Mouse (Mus musculus) CD4-positive, CD25-positive, alpha-beta regulatory T cell, adult 4 months (primary cell): Measurements from ENCODE around the gene Wdr4. TPM values are rescaled to one million over a fixed set of nuclear protein-coding genes. Genes with fewer than 3 reads are reported as not detected.
"Not testable (repeated sequence)": the region's sequence is repeated elsewhere in the genome, so short reads cannot be mapped to it uniquely, and the experiment has no call there.

ENCODE experiments used
- ATAC-seq: one replicate; pipeline ENCODE4 v1.8.0; 2017
- polyA plus RNA-seq, 2 experiments: library from polyadenylated mRNA; unstranded; fragments of 100-300 nt; shearing (Covaris generic); gene quantifications; one replicate each; pipeline ENCODE4 v1.2.1; 2017

Gene Wdr4
- polyA plus RNA-seq, 2 experiments from 2014 or later = 18.2 to 24.9 TPM

DNA sequence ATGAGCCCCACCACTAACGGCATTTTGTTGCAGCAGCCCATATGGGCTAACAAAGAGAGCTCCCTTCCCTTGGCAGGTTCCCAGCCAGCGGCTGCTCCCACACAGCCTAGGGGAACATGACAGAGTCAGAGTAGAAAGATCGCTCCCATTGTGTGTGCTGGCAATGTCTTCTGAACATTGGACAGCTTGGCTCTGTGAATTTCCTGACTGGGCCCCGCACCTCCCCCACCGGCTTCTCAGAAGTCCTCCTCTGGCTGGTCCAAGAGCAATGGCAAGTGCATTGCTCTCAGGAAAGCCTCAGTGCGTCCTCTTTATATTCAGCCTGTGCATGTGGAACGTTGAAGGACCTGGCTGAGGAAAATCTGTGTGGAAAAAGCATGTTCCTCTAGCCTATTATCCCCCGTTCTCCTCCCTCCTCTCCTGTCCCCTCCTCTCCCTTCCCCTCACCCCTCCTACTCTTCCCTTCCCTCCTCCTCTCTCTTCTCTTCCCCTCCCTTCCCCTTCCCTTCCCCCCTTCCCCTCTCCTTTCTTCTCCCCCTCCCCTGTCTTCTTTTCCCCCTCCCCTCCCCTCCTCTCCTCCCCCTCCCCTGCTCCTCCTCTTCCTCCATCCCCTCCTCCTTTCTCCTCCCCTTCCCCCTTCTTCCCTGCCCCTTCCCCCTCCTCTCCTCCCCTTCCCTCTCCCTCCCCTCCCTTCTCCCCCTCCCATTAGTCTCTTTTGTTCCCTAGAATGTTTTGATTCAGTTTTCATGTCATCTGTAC lies 16.3 kb upstream of the Wdr4 start:
- no peak for ATAC-seq

DNA sequence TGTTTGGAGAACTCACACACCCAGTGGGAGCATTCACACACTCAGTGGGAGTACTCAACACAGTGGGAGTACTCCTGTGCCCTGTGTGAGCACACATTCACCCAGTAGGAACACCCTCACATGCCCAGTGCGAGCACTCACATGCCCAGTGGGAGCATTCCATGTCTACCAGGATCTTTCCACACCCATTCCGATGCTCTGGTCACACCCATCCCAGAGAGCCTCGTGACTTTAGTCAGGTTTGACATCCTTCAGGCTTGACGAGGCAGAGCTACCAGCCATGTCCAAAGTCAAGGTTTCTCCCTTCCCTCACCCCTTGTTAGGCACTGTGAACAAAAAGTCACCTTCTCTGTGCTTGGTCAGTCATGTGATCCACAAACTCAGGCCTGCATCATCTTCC lies 15.6 kb upstream of the Wdr4 start:
- ATAC-seq = no peak

DNA sequence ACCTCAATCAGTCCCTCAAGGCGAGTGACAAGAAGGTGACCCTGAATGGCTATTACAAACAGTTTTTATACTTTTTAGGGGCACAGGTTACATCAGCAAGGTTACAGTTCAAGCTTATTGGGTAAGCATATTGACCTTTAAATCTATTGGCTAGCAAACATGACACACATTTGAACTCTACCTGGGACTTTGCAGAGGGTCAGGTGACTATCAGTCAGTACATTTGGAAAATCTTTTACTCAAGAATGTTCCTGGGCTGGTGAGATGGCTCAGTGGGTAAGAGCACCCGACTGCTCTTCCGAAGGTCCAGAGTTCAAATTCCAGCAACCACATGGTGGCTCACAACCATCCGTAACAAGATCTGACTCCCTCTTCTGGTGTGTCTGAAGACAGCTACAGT lies 12.6 kb upstream of the Wdr4 start:
- ATAC-seq = not testable (repeated sequence)

DNA sequence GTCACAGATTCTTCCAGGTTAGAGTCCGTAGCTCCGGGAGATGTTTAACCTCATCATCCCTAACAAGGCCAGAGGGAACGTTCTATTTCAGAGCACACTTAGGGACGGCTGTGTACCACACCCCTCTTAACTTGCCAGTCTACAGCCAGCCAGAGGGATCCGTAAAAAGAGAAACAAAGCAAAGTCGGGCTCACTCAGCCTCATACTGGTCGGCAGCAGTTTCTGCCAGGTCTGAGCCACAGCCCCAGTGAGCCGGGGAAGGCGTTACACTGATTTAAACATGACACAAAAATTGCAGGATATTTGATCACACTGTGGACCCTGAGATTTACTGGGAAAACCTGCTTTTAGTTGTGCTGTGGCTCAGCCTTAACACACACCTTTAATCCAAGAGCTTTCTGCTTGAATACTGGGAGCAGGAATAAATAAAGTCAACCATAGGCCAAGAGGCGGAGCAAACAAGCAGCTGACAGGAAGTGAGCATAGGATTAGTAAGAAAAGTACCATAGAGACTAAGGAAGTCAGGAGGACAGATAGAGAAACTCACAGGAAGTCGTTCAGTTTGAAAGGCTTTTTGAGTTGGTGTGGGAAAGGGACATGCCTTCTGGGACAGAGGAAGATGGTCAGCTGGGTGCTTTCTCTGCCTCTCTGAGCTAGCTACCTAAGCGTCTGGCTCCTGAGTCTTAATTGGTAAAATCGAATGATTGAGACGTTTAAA lies 11.8 kb upstream of the Wdr4 start:
- no peak for ATAC-seq

DNA sequence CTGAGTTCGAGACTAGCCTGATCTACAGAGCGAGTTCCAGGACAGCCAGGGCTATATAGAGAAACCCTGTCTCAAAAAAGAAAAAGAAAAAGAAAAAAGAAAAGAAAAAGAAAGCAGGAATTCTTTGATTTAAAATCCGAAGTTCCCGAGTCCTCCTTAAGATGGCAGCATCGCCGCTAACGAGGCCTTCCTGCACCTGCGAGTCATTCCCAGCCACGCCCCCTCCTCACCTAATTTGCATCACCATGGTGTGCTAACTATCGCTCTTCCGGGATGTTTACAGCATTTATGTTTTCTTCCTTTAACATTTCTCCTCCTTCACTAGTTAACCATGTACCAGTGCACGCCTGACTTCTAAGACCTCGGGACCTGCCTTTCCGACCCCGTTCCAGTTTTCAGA lies 9.5 kb upstream of the Wdr4 start:
- ATAC-seq = peak; percentile 41

DNA sequence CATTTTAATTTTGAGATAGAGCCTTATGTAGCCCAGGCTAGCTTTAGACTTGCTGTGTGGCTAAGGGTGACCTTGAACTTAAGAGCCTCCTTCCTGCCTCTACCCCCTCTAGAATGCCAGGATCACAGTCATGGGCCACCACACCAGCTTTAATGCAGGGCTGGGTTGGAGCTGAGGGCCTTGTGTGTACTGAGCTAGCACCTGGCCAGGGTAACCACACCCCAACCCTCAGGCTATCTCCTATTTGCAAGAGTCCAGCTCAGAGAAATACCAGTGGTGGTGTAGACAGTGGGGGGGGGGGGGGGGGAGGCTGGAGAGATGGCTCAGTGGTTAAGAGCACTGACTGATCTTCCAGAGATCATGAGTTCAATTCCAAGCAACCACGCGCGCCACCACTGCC lies 6.0 kb upstream of the Wdr4 start:
- no peak for ATAC-seq

DNA sequence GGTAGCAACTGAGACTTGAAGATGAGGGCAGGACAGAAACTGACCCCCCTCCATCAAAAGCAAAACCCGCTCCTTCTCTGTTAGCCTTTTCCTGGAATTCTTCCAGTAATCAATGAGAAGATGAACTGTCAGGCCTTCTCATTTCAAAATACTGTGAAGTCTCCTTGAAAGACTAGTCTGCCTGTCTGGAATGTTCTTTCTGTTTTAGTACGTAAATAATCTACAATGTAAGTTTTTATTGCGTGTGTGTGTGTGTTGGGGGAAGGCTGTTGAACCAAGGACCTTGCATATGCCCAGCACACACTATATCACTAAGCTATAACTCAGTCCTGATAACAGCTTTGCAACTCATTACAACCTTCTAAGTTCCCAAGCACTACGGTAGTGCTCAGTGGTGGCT lies 5.3 kb upstream of the Wdr4 start:
- ATAC-seq = no peak

DNA sequence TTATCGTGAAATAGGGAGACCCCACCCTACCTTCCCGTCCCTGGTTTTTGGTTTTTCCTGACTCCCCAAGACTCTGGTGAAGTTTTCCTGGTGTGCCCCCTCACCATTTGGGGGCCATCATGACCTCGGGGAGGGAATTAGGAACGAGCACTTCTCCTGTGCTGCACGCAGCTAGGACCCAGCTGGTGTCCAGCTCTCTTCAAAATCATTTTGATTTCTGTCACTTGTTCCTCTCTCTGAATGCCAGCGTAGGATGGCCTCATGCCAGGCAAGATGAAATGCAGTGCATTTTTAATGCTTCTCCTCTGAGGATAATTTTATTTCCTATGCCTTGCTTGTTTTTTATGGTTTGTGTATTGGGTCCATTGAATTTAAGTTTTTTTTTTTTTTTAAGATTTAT lies 2.2 kb upstream of the Wdr4 start:
- ATAC-seq = no peak

DNA sequence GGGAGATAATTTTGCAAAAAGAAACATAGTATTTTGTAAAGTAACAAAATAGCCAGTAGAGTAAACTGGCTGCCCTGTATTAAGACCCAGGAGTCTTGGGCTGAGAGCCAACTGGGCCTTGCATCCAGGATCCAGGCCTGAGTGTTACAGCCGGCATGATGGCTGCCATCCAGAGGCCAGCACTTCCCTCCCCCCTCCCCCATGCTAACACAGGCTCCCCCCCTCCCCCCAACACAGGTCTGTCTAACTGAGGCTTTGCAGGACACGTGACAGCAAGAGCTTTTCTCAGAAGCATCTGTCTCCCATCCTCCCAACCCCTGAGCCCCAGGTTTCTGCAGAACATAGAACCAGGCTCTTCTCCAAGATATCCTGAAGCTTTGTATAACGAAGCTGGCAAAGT lies 1.1 kb upstream of the Wdr4 start:
- ATAC-seq = no peak

DNA sequence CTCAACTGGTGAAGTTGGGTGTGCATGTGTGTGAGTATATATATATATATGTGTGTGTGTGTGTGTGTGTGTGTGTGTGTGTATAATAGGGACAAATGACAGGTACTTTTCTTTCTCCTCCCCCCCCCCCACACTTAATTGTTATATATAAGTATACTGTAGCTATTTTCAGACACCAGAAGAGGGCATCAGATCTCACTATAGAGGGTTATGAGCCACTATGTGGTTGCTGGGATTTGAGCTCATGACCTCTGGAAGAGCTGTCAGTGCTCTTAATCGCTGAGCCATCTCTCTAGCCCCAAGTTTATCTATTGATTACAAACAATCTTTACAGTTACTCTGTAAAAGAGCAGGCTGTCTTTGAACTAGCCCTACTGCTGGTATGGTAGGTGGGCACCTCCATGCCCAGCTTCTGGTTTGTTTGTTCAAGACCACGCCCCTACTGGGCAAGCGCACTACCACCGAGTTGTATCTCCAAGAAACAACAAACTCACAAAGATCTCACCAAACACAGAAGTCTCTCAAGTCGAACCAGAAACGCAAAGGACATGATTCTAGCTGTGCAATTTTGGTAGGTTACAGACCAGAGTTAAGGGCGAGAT lies 335 bp downstream of the Wdr4 start:
- peak; percentile 9 for ATAC-seq

DNA sequence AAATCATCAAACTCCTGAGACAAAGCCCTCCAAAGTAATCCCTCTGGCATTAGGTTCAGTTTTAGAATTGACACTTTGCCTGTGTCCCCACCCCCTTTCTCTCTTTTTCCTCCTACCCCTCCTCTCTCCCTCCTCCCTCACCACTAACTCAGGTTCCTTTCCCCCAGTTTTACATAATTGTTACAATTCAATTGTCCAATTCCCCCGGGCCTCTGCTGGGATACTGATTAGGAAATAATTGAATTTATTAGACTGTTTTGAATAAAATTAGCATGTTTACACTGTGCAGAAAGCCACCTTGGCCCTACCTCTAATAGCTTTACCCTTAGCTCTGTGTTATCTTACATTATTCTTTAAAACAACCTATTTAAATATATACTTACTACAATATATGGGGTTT lies 5.1 kb downstream of the Wdr4 start:
- no peak for ATAC-seq

DNA sequence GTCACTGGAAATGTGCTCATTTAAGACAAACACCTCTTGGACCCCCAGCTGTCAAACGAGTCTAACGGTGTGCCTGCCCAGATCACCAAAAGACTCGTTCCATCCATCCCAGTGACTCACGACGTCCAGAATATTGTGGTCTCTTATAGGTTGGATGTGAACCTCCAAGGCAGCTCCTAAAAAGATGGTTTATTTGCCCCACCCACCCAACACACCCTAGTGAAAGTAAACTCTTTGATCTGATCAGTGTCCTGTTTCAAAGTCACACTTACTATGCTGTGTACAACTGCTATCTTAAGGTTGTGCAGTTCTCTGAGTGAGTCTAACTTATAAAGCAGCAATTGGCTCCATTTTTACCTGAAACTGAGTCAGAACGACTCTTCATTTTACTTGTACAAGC lies 7.2 kb downstream of the Wdr4 start:
- ATAC-seq = no peak

DNA sequence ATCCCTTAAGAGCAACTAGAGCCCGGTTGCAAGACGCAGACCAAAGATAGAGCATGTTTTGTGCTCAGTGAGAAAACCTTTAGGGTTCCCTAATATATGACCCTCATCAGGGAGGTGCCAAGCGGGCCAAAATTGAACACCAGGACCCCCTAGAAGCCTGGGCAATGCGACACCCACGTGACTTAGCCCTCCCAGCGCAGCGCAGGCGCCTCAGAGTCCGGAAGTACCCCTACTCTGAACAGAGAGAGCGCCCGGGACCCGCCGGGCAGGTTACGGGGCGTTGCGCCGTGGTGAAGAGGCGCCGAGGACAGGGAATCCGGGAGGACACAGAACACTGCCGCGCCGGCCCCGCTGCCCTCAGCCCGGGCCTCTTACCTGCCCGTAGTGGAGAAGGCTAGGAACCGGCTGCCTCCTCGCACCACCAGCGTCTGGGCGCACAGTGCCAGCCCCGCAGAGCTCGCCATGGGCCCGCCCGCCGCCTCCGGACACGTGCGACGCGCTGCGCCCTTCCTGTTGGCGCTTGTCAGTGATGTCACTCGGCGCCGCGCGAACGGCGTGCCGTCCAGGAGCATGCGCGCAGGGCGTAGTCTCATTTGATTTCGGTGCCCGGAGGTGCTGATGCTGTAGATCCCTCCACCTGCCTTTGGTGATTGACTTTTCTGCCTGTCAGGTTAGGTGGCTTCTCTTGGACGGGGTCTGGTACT lies 7.8 kb downstream of the Wdr4 start:
- ATAC-seq = peak; percentile 94

DNA sequence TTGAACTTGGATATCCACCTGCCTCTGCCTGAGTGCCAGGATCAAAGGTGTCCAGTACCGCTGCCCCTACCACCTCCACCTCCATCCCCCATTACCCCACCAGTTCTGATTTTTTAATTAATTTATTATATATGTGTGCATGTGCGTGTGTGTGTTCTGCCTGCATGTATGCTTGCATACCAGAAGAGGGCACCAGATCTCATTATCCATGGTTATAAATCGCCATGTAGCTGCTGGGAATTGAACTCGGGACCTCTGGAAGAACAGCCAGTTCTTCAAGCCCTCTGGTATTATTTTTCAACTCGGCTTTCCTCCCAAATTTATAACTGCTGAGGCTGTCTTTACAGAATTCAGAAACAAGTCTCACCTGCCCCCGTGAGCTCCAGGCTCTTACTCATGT lies 8.8 kb downstream of the Wdr4 start:
- no peak for ATAC-seq

DNA sequence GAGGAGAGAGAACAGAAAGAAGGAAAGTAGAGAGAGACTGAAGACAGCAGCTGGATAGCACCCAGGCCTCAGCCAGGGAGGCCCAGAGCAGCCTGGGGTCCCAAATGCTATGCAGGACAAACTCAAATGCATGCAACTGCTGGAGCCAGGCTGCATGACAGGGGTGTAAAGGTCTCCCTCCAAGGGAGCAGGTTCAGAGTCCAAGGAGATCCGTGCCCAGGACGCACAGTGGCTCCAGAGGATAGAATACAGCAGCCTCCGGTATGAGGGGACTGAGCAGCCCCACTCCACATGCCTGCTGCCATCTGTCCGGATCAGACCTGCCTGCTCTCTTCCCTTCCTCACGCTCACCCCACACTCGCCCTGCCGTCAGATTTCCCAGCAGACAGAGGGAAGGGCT lies 13.5 kb downstream of the Wdr4 start:
- ATAC-seq = no peak

DNA sequence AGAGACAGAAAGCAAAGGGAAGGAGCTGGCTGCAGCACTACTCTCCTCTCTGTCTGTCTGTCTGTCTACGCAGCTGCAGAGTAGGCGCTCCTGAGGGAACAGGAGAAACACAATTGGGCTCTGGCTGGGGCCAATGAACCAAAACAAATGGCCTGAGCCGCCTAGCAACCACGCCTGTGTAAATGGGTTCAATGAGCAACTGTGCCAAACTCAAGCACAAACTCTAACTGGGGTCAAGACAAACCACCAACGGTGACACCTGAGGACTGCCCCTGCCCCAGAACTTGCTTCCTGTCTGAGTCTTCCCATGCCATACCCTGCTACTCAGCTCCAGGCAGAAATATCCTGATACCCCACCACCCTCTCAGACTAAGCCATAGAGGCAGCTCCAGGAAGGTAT lies 14.8 kb downstream of the Wdr4 start:
- no peak for ATAC-seq

DNA sequence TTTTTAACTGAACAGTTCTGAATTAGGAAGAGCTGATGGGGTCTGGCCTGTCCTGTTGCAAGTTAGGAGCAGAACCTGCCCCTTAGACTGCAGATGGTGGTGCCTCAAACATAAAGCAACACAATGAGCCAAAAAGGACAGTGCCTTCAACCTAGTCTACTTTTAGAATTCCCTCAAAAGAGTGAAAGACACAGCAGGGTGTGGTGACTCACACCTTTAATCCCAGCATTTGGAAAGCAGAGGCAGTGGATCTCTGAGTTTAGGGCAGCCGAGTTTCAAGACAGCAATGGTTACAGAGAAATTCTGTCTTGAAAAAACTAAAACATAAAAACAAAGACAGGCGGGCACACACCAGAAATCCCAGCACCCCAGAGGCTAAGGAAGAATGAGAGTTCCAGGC lies 15.8 kb downstream of the Wdr4 start:
- no peak for ATAC-seq

DNA sequence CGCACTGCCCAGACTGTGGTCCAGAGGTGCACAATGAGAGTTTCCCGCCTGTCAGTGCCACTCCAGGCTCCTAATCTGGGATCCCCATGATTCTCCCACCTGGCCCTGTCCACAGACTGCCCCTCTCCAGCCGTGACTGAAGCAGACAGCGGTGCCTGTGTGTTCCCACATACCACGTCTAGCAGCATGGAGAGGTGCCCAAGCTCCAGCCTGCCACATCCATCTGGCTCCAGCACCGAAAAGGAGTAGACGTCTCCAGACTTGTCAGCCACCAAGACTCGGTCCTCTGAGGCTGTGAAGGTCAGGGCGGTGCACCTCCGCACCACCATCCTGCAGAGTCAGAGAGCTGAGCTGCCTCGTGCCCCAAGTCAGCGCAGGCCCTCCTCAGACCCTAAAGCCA lies 16.4 kb downstream of the Wdr4 start:
- no peak for ATAC-seq

DNA sequence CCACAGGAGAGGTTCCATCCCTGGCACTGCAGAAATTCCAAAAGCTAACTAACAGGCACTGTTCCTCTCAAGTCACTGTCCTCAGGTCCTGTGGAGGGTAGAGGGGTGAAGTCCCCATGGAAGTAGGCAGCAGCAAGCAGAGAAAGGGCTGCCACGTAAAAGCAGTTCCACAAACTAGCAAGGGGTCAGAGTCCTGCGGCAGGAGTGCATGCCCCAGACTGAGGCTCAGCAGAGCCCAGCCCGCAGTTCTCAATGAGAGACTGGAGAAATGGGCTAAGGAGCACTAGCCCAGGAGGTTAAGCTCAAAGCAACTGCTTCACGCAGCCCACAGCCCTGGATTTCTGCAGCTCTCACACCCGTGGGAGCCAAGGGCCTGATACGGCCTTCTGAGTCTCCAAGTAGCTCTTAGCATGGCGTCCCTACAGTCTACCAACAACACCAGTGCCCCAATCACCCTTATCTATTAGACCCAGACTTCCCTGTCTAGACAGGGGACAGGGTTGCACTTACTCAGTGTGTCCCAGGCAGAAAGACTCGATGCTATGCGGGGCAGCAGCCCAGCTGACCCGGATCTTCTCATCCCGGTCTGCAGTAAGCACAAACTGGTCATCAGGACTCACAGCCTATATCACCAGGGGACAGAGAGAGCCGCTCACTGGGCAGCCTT lies 17.4 kb downstream of the Wdr4 start:
- no peak for ATAC-seq

DNA sequence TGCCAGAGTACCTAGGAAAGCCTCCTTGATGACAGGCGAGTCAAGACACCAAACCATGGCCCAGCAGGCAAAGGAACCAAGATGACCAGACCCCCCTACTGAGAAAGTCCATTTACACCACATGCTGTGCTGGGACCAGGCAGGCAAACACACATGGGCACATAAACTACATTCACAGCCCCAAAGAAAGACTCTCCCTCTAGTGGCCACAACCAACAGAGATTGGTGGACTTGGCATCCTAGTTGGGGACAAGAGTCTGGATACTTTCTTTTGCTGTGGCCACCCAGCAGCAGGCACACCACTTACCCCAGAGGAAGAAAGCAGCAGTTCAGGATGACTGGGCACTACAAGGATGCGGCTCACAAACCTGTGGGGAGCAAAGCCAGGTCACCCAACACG lies 18.9 kb downstream of the Wdr4 start:
- no peak for ATAC-seq

DNA sequence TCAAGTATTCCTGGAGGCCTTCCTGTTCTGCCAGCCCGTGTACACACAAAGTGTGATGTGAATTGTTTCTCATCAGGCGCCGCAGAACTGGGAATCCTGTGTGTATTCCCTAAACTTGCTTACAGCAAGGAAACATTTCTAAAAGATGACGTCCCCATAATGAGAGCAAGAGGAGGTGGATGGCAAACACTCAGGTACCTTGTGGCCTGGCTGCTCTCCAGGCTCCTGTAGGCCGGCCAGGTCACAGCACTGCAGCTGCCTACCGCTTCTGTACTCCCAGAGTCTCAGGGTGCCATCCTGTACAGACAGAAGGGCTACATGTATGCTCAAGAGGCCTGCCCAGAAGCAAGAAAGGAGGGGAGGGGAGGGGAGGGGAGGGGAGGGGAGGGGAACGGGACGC lies 19.4 kb downstream of the Wdr4 start:
- ATAC-seq = no peak

DNA sequence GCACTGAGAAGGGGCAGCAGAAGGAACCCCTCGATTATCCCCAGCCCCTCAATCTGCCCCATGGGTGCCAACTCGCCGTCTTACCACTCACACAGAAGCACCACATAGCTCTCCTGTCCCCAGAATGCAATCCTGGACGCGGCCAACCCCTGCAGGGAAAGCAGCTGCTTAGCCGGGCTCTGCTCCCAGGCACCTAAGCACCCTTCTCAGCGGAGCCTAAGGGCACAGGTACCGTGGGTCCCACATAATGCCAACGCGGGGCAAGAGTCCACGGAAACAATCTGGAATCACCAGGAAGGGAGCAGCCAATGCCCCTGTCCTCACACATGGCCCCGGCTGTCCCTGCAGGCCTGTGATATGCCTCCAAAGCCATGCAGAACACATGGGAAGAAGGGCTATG lies 20.1 kb downstream of the Wdr4 start:
- ATAC-seq = no peak

DNA sequence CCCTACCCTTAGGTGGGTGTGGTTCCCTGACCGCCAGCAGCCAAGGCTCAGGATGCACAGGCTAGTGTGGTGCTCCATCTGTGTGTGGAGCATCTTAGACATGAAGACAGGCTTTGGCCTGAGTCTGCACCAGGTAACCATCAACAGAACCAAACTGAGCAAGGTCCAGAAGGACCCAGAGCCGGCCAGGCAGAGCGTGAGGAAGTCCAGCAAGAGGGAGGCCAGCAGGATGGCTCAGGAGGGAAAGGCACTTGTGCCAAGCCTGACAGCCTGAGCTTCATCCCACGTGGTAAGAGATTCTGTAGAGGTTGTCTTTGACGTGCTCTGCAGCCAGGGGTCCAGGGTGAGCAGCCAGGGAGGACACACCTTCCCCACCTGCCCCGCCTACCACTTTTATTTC lies 22.1 kb downstream of the Wdr4 start:
- no peak for ATAC-seq
